Comparison of ENCODE assay signal across 17 mouse cellular contexts in genomic region chr4:156013637-156014036, GRCm38 (mm10). TPM values are rescaled to one million over a fixed set of nuclear protein-coding genes. Genes with fewer than 3 reads are reported as not detected.
DNase-seq lines count a peak whose midpoint lies in the region; TF ChIP-seq lines count a peak whose summit lies in the region.
"Had no signal": no experiment of that assay in that cellular context is flagged by ENCODE, and none has a peak within 500 bp of the region (broad histone marks: within the 10 kb centered on the region; RNA-seq: fewer than 3 reads in every experiment).

Tnfrsf4 (plus strand) TSS chr4:156013843.

- DNase-seq in layer of hippocampus, adult 9-11 months, result peak; percentile 23
- no peak for DNase-seq in layer of hippocampus, postnatal 36 days
- peak; percentile 38 to 44 for DNase-seq in right cerebral cortex, adult 2 months (ENCODE audit: low spot score in 2 of 2)
- no peak for DNase-seq in right cerebral cortex, postnatal 10 days (ENCODE audit: low spot score in 2 of 2)
- peak; percentile 40 for DNase-seq in R1 (ENCODE audit: low read depth, low spot score)
- DNase-seq in left cerebral cortex, adult 2 months (ENCODE audit: extremely low spot score in 1 of 2, low spot score in 2 of 2), result peak in 1 of 2 experiments; percentile 40
- DNase-seq in kidney, adult 2 months, result no peak
- DNase-seq in heart, adult 18-20 months, result no peak
- DNase-seq: B cell, adult 2 months; cerebellum, adult 11-12 months; cerebellum, postnatal 25 days; gastrocnemius, postnatal 10 days had no signal

- 0 out of 2 replicates have a peak within 1 kb of the TSS, but pooled peaks have one; percentile 19 for H3K27ac ChIP-seq in left cerebral cortex, adult 2 months
- H3K27ac ChIP-seq in kidney, adult 2 months (ENCODE audit: insufficient read depth, low read depth, low read length), result no peak within 1 kb of the TSS
- H3K27ac ChIP-seq: hindbrain, embryonic 10.5 days; kidney, embryonic 15.5 days had no signal

- 0 out of 2 replicates have a peak, but pooled peaks cover 2% of the 10 kb centered on the region for H3K36me3 ChIP-seq in kidney, adult 2 months (ENCODE audit: control insufficient read depth, insufficient read depth, low read length)

- H3K27me3 ChIP-seq in kidney, adult 2 months (replicated peaks; ENCODE audit: control insufficient read depth, insufficient read depth, low read length), result no peaks in the 10 kb centered on the region
- H3K27me3 ChIP-seq: kidney, embryonic 15.5 days; megakaryocyte, embryonic 14.5 days had no signal

- intact Hi-C loops in left cerebral cortex, adult 2 months (cut with DNase I), result no loop called here

- no peaks in the 10 kb centered on the region for H3K4me1 ChIP-seq in kidney, adult 2 months (ENCODE audit: control insufficient read depth, insufficient read depth, low read length)
- H3K4me1 ChIP-seq: hindbrain, embryonic 10.5 days; kidney, embryonic 15.5 days had no signal

- no peak for TF ChIP-seq POLR2A in kidney, adult 2 months (IDR thresholded peaks at IDR 0.05; ENCODE audit: low read depth, low read length)

- no peak within 1 kb of the TSS for H3K4me3 ChIP-seq in left cerebral cortex, adult 2 months
- H3K4me3 ChIP-seq in kidney, adult 2 months (ENCODE audit: insufficient read depth, low read depth, low read length), result no peak within 1 kb of the TSS
- H3K4me3 ChIP-seq: hindbrain, embryonic 10.5 days; kidney, embryonic 15.5 days had no signal

- WGBS in kidney, adult 2 months, result 77% methylated on average over 8 of the region's 8 CpGs

- TF ChIP-seq CTCF in left cerebral cortex, adult 2 months (IDR thresholded peaks at IDR 0.05), result no peak
- no peak for TF ChIP-seq CTCF in kidney, adult 2 months (conservative IDR thresholded peaks at IDR 0.05; ENCODE audit: insufficient read depth, insufficient read length, low read depth, low read length)

RNA-seq across cellular contexts. Expression of gene Tnfrsf4, which starts in this region (rescaled TPM):
- 1 to 10 TPM; 2.3 to 2.5 TPM for total RNA-seq in layer of hippocampus, postnatal 36 days (2021)
- total RNA-seq in left cerebral cortex, adult 2 months (2021), result 1 to 10 TPM; 1.7 to 2.4 TPM
- polyA plus RNA-seq in kidney, adult 2 months (2012; rRNA removed), result 1.6 and 3.8 TPM in 2 replicates
- 1 to 10 TPM in 1 of 2 experiments, under 1 TPM in 1; 0.25 to 1.0 TPM for total RNA-seq in heart, adult 18-20 months (2021)
- total RNA-seq: heart, adult 8-10 months had no signal
- polyA plus RNA-seq: midbrain, embryonic 16.5 days had no signal

Comparison
In these comparisons a context has a peak if more than half of its experiments do, and no peak if none do; other contexts are left out.
1. DNase-seq: peak in layer of hippocampus, adult 9-11 months (single experiment), right cerebral cortex, adult 2 months (2 of 2) and R1 (single experiment); none in layer of hippocampus, postnatal 36 days (0 of 2), right cerebral cortex, postnatal 10 days (0 of 2), kidney, adult 2 months (single experiment) and heart, adult 18-20 months (0 of 2).